Mouse (Mus musculus) small intestine, adult 2 months (tissue): ENCODE results near the gene Megf9. TPM values are rescaled to one million over a fixed set of nuclear protein-coding genes. Genes with fewer than 3 reads are reported as not detected.
A peak's percentile ranks its signal among the peaks of the same experiment; 100 is the strongest.

Experiments
- H3K27ac ChIP-seq: fragments of 200-500 bp; 2 replicates; pipeline ENCODE4 v1.5.1; 2012; ENCODE audit warnings: low read depth, low read length, control low read depth, inconsistent platforms; ENCODE audit not compliant: insufficient read depth
- H3K27me3 ChIP-seq: fragments of 200-500 bp; 2 replicates; pipeline ENCODE4 v1.6.1; 2012; ENCODE audit warnings: mild to moderate bottlenecking, moderate library complexity, low read length, inconsistent platforms; ENCODE audit not compliant: control insufficient read depth, insufficient read depth
- H3K36me3 ChIP-seq: fragments of 200-500 bp; 2 replicates; pipeline ENCODE4 v1.6.1; 2012; ENCODE audit warnings: mild to moderate bottlenecking, low read length, control low read depth, inconsistent platforms; ENCODE audit not compliant: control insufficient read depth, insufficient read depth
- H3K4me1 ChIP-seq: fragments of 200-500 bp; 2 replicates; pipeline ENCODE4 v1.6.1; 2012; ENCODE audit warnings: low read length, inconsistent platforms, mixed read lengths; ENCODE audit not compliant: control insufficient read depth, insufficient read depth, insufficient read length
- H3K4me3 ChIP-seq: fragments of 200-500 bp; 2 replicates; pipeline ENCODE4 v1.5.1; 2012; ENCODE audit warnings: low read depth, mild to moderate bottlenecking, control low read depth, inconsistent platforms, low read length, moderate library complexity
- CTCF ChIP-seq: fragments of 200-500 bp; IDR thresholded peaks from 2 replicates; pipeline ENCODE4 v1.5.1; 2012; ENCODE audit warnings: low read depth, mild to moderate bottlenecking, control low read depth, inconsistent platforms, low read length, moderate library complexity, mixed read lengths; ENCODE audit not compliant: insufficient replicate concordance, insufficient read length; ENCODE audit errors: extremely low read depth
- POLR2A ChIP-seq: fragments of 200-500 bp; IDR thresholded peaks from 2 replicates; pipeline ENCODE4 v1.6.1; 2012; ENCODE audit warnings: low read depth, mild to moderate bottlenecking, control low read depth, inconsistent platforms, low read length, moderate library complexity
- WGBS: fragments of 180-500 bp; shearing (Covaris S2); methylation state at CpG from one replicate; pipeline ENCODE4 v1.1.7; 2018; 5-methylcytosine and 5-hydroxymethylcytosine counted together
- polyA plus RNA-seq: library from polyadenylated mRNA; depleted of rRNA; stranded (reverse); fragments of >200 nt; gene quantifications from 2 replicates; pipeline ENCODE4 v1.2.3, GENCODE M21; 2012

Gene Megf9
- polyA plus RNA-seq, 1 experiment = 7.5 TPM

DNA sequence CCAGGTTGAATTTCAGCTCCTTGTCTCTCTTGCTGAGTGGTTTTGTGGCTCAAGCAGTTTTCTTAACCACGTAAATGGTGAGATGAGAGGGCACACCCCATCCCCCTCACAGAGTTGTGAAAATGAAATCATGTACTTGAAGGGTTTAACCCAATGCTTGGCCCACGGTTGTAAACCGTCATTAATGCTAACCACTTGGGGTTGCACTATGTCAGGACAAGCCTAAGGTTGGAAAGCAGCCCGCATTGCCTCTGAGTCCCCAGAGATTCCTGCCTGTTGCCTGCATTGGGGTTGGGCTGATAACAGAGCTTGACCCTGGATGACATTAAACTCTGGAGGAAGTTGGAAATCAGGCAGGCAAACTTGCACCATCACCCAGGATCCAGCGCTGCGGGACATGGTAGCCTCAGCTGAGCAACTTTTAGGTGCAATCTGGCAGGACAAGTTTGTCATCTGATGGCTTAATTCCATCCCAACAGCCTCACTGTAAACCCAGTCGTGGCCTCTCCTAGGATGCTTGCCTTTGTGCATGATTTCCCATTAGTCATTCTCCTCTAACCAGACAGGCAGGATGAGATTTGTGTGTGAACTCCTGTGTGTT, 1.0 kb upstream of the Megf9 start:
- peak overlapping the region; percentile 19; the same call in 1 of the 2 replicates for H3K27ac ChIP-seq
- WGBS = 10% methylated on average over 7 of the region's 7 CpGs

GRCm38 (mm10) chr4:70535289-70535688, 494 bp upstream of the Megf9 start:
- no peak for TF ChIP-seq POLR2A
- no peak for TF ChIP-seq CTCF
- no peaks in the 10 kb centered on the region for H3K27me3 ChIP-seq
- no peaks in the 10 kb centered on the region for H3K36me3 ChIP-seq

More for the DNA sequence above, 1.0 kb upstream of the Megf9 start:
- Histone ChIP-seq H3K4me3 (peak overlapping the region; percentile 78), H3K27me3 (no peaks in the 10 kb centered on the region), H3K4me1 (peaks cover 9% of the 10 kb centered on the region; the same call in 1 of the 2 replicates), H3K36me3 (no peaks in the 10 kb centered on the region)
- TF ChIP-seq POLR2A (no peak), CTCF (no peak)

DNA sequence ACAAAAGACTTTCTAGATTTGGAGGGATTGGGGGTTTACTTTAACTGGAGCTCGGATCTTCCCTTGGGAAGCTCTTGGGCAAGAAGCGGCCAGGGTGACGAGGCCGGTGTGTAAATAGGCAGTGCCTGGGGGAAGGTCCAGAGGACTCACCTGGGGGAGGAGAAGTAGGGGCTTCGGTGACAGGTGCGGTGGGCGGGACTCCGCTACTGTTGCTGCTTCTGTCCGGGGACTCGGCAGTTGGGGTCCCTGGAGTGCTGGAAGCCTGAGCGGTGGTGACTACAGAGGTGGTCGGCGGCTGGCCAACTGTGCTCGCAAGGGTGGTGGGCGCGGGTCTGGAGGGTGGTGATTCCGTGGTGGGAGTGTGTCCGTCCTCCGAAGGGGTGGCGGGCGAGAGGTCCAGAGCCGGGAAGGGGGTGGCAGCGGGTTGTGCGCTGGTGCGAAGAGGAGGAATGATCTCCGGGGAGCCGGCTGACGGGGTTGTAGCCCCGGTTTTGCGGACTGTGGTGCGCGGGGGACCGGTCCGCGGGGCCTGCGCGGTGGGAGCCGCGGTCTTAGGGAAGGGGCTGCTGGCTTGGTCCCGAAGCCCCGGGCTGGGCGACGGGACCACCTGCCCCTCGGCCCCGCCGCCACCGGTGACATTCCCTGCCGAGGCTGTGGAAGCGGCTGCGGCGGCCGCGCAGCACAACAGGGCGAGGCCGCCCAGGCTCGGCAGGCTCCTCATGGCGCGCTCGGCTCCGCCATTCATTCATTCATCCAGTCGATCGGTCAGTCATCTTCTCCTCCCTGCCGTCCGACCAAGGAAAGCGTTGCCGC, 511 bp downstream of the Megf9 start:
- Histone ChIP-seq H3K4me3 (peak overlapping the region; percentile 89), H3K36me3 (no peaks in the 10 kb centered on the region), H3K27me3 (no peaks in the 10 kb centered on the region), H3K27ac (no peak overlapping the region), H3K4me1 (peaks cover 9% of the 10 kb centered on the region; the same call in 1 of the 2 replicates)
- TF ChIP-seq CTCF (no peak), POLR2A (no peak)
- 2% methylated on average over 66 of the region's 66 CpGs for WGBS

More at GRCm38 (mm10) chr4:70535289-70535688, 494 bp upstream of the Megf9 start:
- Histone ChIP-seq H3K4me3 (peak overlapping the region; percentile 78), H3K4me1 (peaks cover 9% of the 10 kb centered on the region; the same call in 1 of the 2 replicates), H3K27ac (peak overlapping the region; percentile 22)
- WGBS = under 1% methylated on average over 18 of the region's 18 CpGs

- TF ChIP-seq POLR2A (no peak), CTCF (no peak)
- Histone ChIP-seq H3K4me1 (peaks cover 9% of the 10 kb centered on the region; the same call in 1 of the 2 replicates), H3K27me3 (no peaks in the 10 kb centered on the region), H3K4me3 (no peak overlapping the region), H3K36me3 (no peaks in the 10 kb centered on the region), H3K27ac (no peak overlapping the region)
- WGBS = 51% methylated on average over 3 of the region's 3 CpGs
Observed at GRCm38 (mm10) chr4:70533056-70533805, 1.6 kb downstream of the Megf9 start.

GRCm38 (mm10) chr4:70531021-70531420, 3.8 kb downstream of the Megf9 start:
- H3K27ac ChIP-seq = no peak overlapping the region
- no peaks in the 10 kb centered on the region for H3K36me3 ChIP-seq
- H3K27me3 ChIP-seq = no peaks in the 10 kb centered on the region
- no peak overlapping the region for H3K4me3 ChIP-seq
- H3K4me1 ChIP-seq = peaks cover 7% of the 10 kb centered on the region; the same call in 1 of the 2 replicates
- 94% methylated on average over 1 of the region's 1 CpGs for WGBS
- no peak for TF ChIP-seq POLR2A
- TF ChIP-seq CTCF = no peak

DNA sequence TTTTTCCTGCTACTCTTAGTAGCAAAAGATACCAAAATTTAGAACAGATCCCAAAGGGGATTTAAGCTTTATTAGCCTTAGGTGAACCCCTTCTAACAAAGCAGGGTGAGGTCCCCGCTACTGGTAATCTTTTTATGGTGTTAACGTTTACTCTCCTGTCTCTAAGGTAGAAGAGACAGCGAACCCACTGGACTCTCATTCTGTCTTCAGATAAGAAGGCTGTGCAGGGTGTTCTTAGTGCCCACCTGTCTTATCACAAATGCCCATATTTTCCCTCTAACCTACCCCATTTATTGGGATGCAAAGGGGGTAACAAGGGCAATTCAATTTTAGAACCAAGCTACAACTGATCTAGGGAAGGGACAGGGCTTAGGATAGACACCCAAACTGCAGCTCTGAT, 6.2 kb downstream of the Megf9 start:
- no peak for TF ChIP-seq CTCF
- no peak overlapping the region for H3K27ac ChIP-seq
- WGBS = 44% methylated on average over 3 of the region's 3 CpGs
- no peaks in the 10 kb centered on the region for H3K36me3 ChIP-seq
- H3K4me1 ChIP-seq = no peaks in the 10 kb centered on the region
- no peak overlapping the region for H3K4me3 ChIP-seq
- H3K27me3 ChIP-seq = no peaks in the 10 kb centered on the region
